Mouse (Mus musculus): ENCODE results near the gene Aurkb.

Gene Aurkb

DNA sequence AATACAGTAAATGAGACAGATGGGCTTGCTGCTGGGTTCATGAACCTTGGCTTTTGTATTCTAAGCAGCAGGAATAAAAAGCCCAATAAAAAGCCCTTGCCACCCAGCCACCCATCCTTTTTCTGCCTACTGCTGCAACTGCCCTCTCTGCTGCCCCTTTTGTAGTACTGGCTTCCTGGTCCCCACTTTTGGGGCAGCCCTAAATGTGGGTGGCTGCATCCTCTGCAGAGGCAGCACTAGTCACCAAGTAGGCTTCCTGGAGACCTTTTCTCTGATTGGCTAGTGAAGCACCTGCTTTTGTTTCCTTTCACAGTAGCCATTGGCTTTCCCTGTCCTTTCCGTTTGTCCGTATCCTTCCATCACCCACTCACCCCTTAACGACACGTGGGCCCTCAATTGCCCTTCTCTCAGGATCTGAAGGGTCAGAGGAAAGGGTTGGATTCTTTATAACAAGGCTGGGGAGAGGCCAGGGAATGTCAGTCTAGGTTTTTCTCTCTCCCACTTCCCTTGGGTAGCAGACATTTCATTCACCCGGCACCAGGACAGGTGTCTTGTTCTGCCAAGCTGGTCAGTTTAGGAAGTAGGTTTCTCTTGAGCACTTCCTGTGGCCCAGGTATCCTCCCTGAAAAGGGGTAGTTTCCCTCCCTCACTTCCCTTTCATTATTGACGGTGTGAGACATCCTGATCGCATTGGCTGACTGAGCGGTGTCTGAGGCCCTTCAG, 52.8 kb downstream of the Aurkb start:
- DNase-seq (ENCODE audit: low spot score), result no peak

DNA sequence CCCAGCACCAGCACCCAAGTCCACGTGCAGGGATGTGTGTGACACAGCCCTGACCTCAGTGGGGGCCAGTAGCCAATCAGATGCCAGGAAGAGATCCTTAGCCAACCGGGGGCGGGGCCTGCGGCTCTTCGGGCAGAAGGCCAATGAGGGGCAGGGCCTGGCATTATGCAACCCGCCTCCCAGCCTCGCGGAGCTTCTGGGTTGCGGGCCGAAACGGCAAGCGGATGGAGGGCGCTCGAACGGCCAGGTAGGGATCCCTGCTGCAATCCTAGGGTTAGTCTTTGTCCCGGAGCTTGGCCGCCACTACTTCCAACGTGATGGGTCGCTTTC, 53.3 kb downstream of the Aurkb start:
- DNase-seq (ENCODE audit: low spot score), result peak; percentile 96

DNA sequence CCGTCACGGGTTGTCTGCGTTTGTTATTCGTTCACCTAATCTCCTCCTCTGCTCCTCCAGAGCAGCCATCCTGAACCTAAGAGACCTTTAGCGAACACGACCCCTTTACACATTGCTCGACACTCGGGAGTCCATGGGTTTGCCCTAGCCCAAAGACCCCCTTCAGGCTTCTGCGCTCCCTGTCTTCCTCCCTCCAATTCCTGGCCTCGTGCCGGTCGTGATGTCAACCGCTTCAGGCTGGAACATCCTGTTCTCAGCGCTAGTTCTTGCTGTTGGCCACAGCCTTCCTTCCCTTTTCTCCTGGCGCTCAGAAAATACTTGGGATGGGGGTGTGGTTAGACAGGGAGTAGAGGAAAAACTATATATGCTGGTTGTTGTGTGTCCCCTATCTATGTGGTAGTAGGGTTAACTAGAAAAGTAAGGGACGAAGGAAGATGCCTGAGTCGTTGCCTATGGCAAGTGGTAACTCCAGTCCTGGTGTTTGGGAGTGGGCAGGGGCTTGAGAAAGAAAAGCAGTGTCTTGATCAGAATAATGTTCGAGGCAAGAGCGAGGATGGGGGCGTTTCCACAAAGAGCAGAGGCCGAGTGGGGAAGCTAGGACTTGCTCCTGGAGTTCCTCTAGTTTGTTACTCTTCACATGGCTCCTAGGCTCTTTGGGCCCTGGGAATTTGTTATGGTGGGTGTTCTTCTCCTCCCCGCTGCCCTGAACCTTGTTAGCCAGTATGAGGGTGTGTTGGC, 53.9 kb downstream of the Aurkb start:
- peak; percentile 68 for DNase-seq (ENCODE audit: low spot score)

DNA sequence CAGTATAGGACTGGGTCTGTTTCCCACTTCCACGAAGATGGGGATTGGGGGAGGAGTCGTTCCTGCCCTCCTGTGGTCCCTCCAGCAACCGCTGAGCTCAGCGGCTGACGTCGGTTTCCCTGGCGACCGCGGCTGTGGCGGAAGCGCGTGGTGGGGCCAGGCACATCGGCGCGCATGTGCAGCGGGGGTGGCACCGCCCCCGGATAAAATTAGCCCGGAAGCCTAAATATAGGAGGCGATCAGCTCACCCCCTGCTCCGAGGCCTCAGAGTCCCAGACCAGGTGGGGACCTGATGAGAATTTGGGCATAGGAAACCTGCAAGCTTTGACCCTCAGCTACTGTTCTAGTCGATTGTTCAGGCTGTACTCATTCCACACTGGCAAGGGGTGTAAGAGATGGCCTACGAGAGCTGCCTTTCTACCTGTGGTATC, 54.5 kb downstream of the Aurkb start:
- peak; percentile 76 for DNase-seq (ENCODE audit: low spot score)

DNA sequence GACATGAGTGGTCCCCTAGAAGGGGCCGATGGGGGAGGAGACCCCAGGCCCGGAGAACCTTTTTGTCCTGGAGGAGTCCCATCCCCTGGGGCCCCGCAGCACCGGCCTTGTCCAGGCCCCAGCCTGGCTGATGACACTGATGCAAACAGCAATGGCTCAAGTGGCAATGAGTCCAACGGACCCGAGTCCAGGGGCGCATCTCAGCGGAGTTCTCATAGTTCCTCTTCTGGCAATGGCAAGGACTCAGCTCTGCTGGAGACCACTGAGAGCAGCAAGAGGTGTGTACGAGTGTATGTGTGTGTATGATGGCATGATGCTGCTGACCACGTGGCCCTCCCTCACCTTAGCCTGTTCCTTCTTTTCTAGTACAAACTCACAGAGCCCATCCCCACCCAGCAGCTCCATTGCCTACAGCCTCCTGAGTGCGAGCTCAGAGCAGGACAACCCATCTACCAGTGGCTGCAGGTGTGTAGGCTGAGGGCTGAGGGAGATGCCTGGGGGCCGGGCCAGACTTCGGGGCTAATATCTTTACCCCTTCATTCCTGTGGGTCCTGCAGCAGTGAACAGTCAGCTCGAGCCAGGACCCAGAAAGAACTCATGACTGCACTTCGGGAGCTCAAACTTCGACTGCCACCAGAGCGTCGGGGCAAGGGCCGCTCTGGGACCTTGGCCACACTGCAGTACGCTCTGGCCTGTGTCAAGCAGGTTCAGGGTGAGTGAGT, 55.4 kb downstream of the Aurkb start:
- no peak for DNase-seq (ENCODE audit: low spot score)

Data from ovary, postnatal 14 days (tissue).